Mouse (Mus musculus): Measurements from ENCODE around the gene Tardbp. TPM values are rescaled to one million over a fixed set of nuclear protein-coding genes. Genes with fewer than 3 reads are reported as not detected.

The Tardbp gene
- polyA plus RNA-seq, 1 experiment from 2014 or later: 153 TPM

DNA sequence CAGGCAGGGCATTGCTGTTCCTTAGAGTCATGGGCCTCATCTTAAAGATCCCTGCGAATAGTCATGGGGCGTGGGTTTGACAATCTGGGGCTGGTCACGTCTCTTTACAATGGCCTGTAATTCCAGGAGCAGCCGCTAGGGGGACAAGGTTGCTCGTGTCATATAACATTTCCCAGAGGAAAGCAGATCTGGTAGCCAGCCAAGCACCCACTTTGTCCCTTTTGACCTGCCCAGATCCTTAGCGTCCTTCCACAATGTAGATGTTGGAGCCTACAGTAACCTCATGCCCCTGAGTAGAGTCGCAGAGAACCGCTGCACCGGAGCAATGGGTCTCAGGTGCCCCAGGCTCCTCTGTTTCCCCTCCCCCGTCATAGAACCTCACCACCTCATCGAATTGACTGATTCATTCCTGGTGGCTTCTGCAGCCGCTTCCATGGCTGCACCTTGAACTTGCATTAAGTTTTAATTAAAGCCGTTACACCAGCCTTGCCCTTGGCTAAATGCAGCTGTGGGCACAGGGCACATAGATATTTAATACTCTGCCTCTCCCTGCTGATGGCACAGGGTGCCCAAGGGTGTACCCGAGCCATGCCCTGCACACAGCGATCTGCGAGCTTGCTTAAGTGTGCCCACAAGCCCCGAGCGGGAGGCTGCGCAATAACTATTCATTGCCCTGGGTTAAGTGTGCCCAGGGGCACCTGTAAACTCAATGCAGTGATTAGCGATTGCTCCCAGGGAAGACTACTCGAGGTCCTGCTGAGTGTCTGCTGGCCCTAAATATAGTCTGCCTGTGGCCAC lies 35.5 kb upstream of the Tardbp start:
- peak overlapping the region; percentile 18; the same call in 1 of the 2 replicates for H3K4me2 ChIP-seq (ENCODE audit: low read length)
- H3K4me3 ChIP-seq (ENCODE audit: low read depth, low read length): no peak overlapping the region
- H3K27ac ChIP-seq (ENCODE audit: low read depth): no peak overlapping the region
- peak; percentile 45; the same call in 1 of the 2 replicates for ATAC-seq (replicated peaks; ENCODE audit: low FRiP score, low TSS enrichment, low read depth)
- no peak overlapping the region for H3K9ac ChIP-seq (ENCODE audit: low read length)
- no peaks in the 10 kb centered on the region for H3K9me3 ChIP-seq (ENCODE audit: control insufficient read depth, low read length)
- no peaks in the 10 kb centered on the region for H3K36me3 ChIP-seq (ENCODE audit: control insufficient read depth, insufficient read depth, low read length)
- no peaks in the 10 kb centered on the region for H3K27me3 ChIP-seq (replicated peaks; ENCODE audit: control insufficient read depth, insufficient read depth, low read length)
- no peaks in the 10 kb centered on the region for H3K4me1 ChIP-seq (replicated peaks; ENCODE audit: control insufficient read depth, insufficient read depth, low read length)
- DNase-seq (ENCODE audit: low spot score): peak; percentile 94
- WGBS: 38% methylated on average over 21 of the region's 21 CpGs

DNA sequence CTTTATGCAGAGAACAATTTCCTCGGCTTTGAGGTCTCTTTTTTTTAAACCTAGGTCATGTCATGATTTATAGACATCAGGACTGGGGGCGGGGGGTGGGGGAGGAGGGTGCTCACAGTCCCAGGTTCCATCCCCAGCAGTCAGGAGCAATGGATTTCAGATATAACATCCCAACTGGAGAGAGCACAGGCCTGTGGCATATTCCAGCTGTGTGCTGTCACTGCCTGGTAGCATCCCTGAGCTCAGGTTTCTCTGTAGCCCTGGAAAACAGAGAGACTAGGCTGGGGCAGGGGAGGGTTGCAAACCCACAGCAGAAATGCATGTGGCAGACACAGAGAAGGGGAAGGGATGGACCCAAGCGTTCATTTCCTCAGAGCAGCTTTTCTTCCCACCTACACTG lies 33.4 kb upstream of the Tardbp start:
- Histone ChIP-seq H3K4me2 (ENCODE audit: low read length) (no peak overlapping the region), H3K27ac (ENCODE audit: low read depth) (no peak overlapping the region), H3K36me3 (ENCODE audit: control insufficient read depth, insufficient read depth, low read length) (no peaks in the 10 kb centered on the region), H3K9me3 (ENCODE audit: control insufficient read depth, low read length) (no peaks in the 10 kb centered on the region), H3K4me3 (ENCODE audit: low read depth, low read length) (no peak overlapping the region), H3K4me1 (replicated peaks; ENCODE audit: control insufficient read depth, insufficient read depth, low read length) (no peaks in the 10 kb centered on the region), H3K27me3 (replicated peaks; ENCODE audit: control insufficient read depth, insufficient read depth, low read length) (no peaks in the 10 kb centered on the region), H3K9ac (ENCODE audit: low read length) (no peak overlapping the region)
- ATAC-seq (replicated peaks; ENCODE audit: low FRiP score, low TSS enrichment, low read depth) (no peak), DNase-seq (ENCODE audit: low spot score) (no peak)
- 27% methylated on average over 3 of the region's 3 CpGs for WGBS

DNA sequence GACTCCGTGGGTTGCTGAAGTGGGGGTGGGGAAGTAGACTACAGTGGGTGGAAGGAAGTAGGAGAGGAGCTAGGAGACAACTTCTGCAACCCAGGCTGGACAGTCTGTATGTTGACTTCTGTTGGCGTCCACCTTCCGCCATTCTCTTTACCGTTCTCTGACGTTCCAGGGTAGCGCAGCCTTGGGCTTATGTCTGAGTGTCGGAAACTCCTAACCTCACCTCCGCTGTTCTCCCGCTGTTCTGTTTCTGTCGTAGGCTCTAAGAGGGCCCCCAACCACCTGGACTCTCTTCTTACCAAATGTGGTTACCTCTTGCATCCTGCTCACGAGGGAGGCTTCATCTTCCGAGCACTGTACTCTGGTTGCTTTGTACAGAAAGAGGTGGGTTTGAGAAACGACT lies 31.0 kb upstream of the Tardbp start:
- no peaks in the 10 kb centered on the region for H3K4me1 ChIP-seq (replicated peaks; ENCODE audit: control insufficient read depth, insufficient read depth, low read length)
- no peak overlapping the region for H3K27ac ChIP-seq (ENCODE audit: low read depth)
- DNase-seq (ENCODE audit: low spot score) (no peak), ATAC-seq (replicated peaks; ENCODE audit: low FRiP score, low TSS enrichment, low read depth) (no peak)
- H3K4me2 ChIP-seq (ENCODE audit: low read length): no peak overlapping the region
- 80% methylated on average over 13 of the region's 13 CpGs for WGBS
- no peak overlapping the region for H3K4me3 ChIP-seq (ENCODE audit: low read depth, low read length)
- H3K27me3 ChIP-seq (replicated peaks; ENCODE audit: control insufficient read depth, insufficient read depth, low read length): no peaks in the 10 kb centered on the region
- no peak overlapping the region for H3K9ac ChIP-seq (ENCODE audit: low read length)
- 0 out of 2 replicates have a peak, but pooled peaks cover 3% of the 10 kb centered on the region for H3K9me3 ChIP-seq (ENCODE audit: control insufficient read depth, low read length)
- no peaks in the 10 kb centered on the region for H3K36me3 ChIP-seq (ENCODE audit: control insufficient read depth, insufficient read depth, low read length)

DNA sequence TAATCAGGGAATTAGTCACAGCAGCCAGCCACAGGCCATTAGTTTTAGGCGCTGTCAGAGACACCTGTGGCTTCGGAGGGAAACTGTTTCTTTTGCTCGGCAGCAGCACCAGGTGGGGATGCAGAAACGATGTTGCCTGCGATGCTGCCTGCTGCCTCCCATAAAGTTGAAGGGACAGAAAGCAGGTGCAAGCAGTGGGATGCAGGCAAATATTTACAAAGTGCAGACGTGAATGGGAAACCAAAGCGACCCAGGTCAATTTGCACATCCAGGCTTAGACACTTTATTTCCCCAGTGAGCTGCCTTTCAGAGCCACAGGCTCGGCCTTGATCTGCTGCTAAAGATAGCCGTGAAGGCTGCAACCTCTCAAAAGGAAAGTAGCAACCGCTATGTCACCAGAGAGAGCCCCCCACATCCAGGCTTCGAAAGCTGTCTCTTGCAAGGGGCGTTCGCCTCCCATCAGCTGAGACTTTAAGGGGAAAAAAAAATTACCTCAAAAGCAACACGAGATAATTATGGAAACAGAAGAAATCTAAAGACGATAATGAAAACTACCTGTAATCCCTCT lies 30.0 kb upstream of the Tardbp start:
- H3K36me3 ChIP-seq (ENCODE audit: control insufficient read depth, insufficient read depth, low read length): no peaks in the 10 kb centered on the region
- H3K4me2 ChIP-seq (ENCODE audit: low read length): no peak overlapping the region
- no peak for ATAC-seq (replicated peaks; ENCODE audit: low FRiP score, low TSS enrichment, low read depth)
- 0 out of 2 replicates have a peak, but pooled peaks cover 3% of the 10 kb centered on the region for H3K9me3 ChIP-seq (ENCODE audit: control insufficient read depth, low read length)
- H3K4me3 ChIP-seq (ENCODE audit: low read depth, low read length): no peak overlapping the region
- no peaks in the 10 kb centered on the region for H3K4me1 ChIP-seq (replicated peaks; ENCODE audit: control insufficient read depth, insufficient read depth, low read length)
- DNase-seq (ENCODE audit: low spot score): no peak
- H3K27me3 ChIP-seq (replicated peaks; ENCODE audit: control insufficient read depth, insufficient read depth, low read length): no peaks in the 10 kb centered on the region
- WGBS: 24% methylated on average over 15 of the region's 15 CpGs
- H3K9ac ChIP-seq (ENCODE audit: low read length): no peak overlapping the region
- no peak overlapping the region for H3K27ac ChIP-seq (ENCODE audit: low read depth)

DNA sequence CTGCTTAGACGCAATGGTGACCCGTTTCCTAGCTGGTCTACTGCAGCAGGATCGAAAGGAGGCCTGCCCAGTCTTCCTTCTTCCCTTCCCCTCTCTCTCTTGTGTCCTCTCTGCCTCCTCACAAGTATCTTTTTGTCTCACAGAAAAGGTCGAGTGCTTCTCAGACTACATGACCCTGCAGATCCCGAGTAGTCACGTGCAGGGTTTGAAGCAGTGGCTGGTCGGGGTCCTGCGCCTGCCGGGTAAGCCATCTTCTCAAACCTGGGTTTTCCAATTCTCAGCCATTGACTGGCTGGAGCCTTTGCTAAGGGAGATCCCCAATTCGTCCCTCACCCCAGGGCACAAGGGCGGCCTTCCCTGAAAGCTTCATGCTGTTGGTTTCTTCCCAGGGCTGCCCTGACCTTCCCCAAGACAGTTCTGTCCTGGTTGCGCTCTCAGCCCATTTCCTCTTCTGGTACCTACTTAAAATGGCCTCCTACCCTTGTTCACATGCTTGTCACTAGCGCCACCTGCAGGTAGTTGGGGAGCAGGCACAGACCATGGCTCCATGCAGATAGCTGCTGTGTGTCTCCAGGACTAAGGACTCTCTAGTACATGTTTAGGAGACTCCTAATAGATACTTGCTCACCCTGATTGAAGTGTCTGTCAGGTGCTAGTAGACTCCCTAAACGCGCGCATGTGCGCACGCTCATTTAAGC lies 28.0 kb upstream of the Tardbp start:
- Histone ChIP-seq H3K4me2 (ENCODE audit: low read length) (no peak overlapping the region), H3K27me3 (replicated peaks; ENCODE audit: control insufficient read depth, insufficient read depth, low read length) (no peaks in the 10 kb centered on the region), H3K9me3 (ENCODE audit: control insufficient read depth, low read length) (0 out of 2 replicates have a peak, but pooled peaks cover 3% of the 10 kb centered on the region), H3K9ac (ENCODE audit: low read length) (no peak overlapping the region), H3K36me3 (ENCODE audit: control insufficient read depth, insufficient read depth, low read length) (no peaks in the 10 kb centered on the region), H3K4me3 (ENCODE audit: low read depth, low read length) (no peak overlapping the region), H3K4me1 (replicated peaks; ENCODE audit: control insufficient read depth, insufficient read depth, low read length) (no peaks in the 10 kb centered on the region), H3K27ac (ENCODE audit: low read depth) (no peak overlapping the region)
- WGBS: 84% methylated on average over 18 of the region's 18 CpGs
- ATAC-seq (replicated peaks; ENCODE audit: low FRiP score, low TSS enrichment, low read depth): no peak
- no peak for DNase-seq (ENCODE audit: low spot score)

DNA sequence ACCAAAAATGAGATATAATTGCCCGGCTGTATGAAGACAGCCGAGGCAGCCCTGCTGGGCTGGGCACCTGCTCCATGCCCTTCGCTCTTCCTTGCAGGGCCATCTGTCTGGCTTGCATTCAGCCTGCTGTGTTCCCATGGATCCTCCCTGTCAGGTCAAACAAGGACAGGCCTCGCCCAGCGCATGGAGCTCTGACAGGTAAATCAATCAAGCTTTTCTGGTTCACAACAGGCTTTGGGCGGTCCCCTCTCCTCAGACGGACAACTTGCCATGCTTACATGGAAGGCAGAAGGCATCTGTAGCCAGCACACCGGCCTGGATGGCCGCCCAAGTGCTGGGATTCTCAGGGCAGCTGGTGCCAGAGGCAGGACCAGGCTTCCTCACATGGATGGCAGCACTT lies 24.2 kb upstream of the Tardbp start:
- no peak overlapping the region for H3K9ac ChIP-seq (ENCODE audit: low read length)
- no peaks in the 10 kb centered on the region for H3K4me1 ChIP-seq (replicated peaks; ENCODE audit: control insufficient read depth, insufficient read depth, low read length)
- H3K27ac ChIP-seq (ENCODE audit: low read depth): no peak overlapping the region
- H3K4me2 ChIP-seq (ENCODE audit: low read length): no peak overlapping the region
- no peaks in the 10 kb centered on the region for H3K27me3 ChIP-seq (replicated peaks; ENCODE audit: control insufficient read depth, insufficient read depth, low read length)
- DNase-seq (ENCODE audit: low spot score): no peak
- no peaks in the 10 kb centered on the region for H3K36me3 ChIP-seq (ENCODE audit: control insufficient read depth, insufficient read depth, low read length)
- no peak overlapping the region for H3K4me3 ChIP-seq (ENCODE audit: low read depth, low read length)
- 0 out of 2 replicates have a peak, but pooled peaks cover 3% of the 10 kb centered on the region for H3K9me3 ChIP-seq (ENCODE audit: control insufficient read depth, low read length)
- 53% methylated on average over 9 of the region's 9 CpGs for WGBS
- peak; percentile 54; the same call in 1 of the 2 replicates for ATAC-seq (replicated peaks; ENCODE audit: low FRiP score, low TSS enrichment, low read depth)

DNA sequence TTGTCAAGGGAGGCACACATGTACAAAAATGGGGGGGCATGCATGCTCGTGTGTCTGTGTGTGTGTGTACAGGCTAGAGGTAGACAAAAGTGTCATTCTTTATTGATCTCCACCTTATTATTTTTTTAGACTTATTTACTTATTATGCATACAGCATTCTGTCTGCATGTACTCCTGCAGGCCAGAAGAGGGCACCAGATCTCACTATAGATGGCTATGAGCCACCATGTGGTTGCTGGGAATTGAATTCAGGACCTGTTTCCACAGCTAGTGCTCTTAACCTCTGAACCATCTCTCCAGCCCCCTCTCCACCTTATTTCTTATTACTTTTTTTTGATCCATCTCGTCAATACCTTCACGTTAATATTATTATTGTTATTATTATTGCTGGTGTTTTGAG lies 22.5 kb upstream of the Tardbp start:
- H3K36me3 ChIP-seq (ENCODE audit: control insufficient read depth, insufficient read depth, low read length): no peaks in the 10 kb centered on the region
- 70% methylated on average over 3 of the region's 3 CpGs for WGBS
- H3K27me3 ChIP-seq (replicated peaks; ENCODE audit: control insufficient read depth, insufficient read depth, low read length): no peaks in the 10 kb centered on the region
- no peak overlapping the region for H3K9ac ChIP-seq (ENCODE audit: low read length)
- DNase-seq (ENCODE audit: low spot score) (no peak), ATAC-seq (replicated peaks; ENCODE audit: low FRiP score, low TSS enrichment, low read depth) (no peak)
- H3K27ac ChIP-seq (ENCODE audit: low read depth): no peak overlapping the region
- H3K4me1 ChIP-seq (replicated peaks; ENCODE audit: control insufficient read depth, insufficient read depth, low read length): no peaks in the 10 kb centered on the region
- 0 out of 2 replicates have a peak, but pooled peaks cover 3% of the 10 kb centered on the region for H3K9me3 ChIP-seq (ENCODE audit: control insufficient read depth, low read length)
- H3K4me2 ChIP-seq (ENCODE audit: low read length): no peak overlapping the region
- no peak overlapping the region for H3K4me3 ChIP-seq (ENCODE audit: low read depth, low read length)

DNA sequence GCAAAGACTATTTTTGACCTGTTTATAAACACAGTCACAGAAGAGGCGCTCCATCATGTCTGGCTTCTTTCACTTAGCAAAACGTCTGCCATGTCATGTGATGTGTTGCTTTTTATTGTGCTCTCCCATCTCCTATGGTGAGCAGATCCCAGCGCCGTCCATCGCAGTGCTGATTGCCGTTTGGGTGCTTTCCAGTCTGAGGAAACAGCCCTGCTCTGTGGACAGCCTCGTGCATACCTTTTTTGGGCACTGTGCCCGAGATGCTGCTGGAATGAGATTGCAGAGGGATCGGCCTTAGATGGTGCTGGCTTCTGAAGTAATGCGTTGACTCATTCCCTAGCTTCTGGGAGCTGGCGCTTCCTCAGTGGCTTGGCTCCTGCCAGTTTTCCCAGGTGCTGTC lies 19.8 kb upstream of the Tardbp start:
- WGBS: 29% methylated on average over 11 of the region's 11 CpGs
- no peaks in the 10 kb centered on the region for H3K36me3 ChIP-seq (ENCODE audit: control insufficient read depth, insufficient read depth, low read length)
- no peak overlapping the region for H3K4me2 ChIP-seq (ENCODE audit: low read length)
- no peaks in the 10 kb centered on the region for H3K27me3 ChIP-seq (replicated peaks; ENCODE audit: control insufficient read depth, insufficient read depth, low read length)
- H3K9me3 ChIP-seq (ENCODE audit: control insufficient read depth, low read length): no peaks in the 10 kb centered on the region
- peak; percentile 67 for DNase-seq (ENCODE audit: low spot score)
- no peak overlapping the region for H3K4me3 ChIP-seq (ENCODE audit: low read depth, low read length)
- peak overlapping the region; percentile 43; the same call in 1 of the 2 replicates for H3K27ac ChIP-seq (ENCODE audit: low read depth)
- ATAC-seq (replicated peaks; ENCODE audit: low FRiP score, low TSS enrichment, low read depth): peak; percentile 57; the same call in 1 of the 2 replicates
- no peak overlapping the region for H3K9ac ChIP-seq (ENCODE audit: low read length)
- peaks cover 5% of the 10 kb centered on the region; the same call in 1 of the 2 replicates for H3K4me1 ChIP-seq (replicated peaks; ENCODE audit: control insufficient read depth, insufficient read depth, low read length)
